Mouse (Mus musculus) liver, postnatal 0 days (tissue): ENCODE measurements around the gene Bak1. TPM values are rescaled to one million over a fixed set of nuclear protein-coding genes. Genes with fewer than 3 reads are reported as not detected.
A peak's percentile ranks its signal among the peaks of the same experiment; 100 is the strongest.

Experiments used
- ATAC-seq: fragments of 200-750 bp; cut with Nextera tagmentation; 2 replicates; pipeline ENCODE4 v1.8.0; 2017; ENCODE audit warnings: mild to moderate bottlenecking, moderate library complexity
- DNase-seq: peaks from one replicate; pipeline ENCODE4 v3.0.0-alpha.2; 2016
- H3K27ac ChIP-seq: fragments of 300-500 bp; sonication (generic); 2 replicates; pipeline ENCODE4 v1.5.1; 2014; ENCODE audit warnings: antibody characterized with exemption, moderate library complexity, mild to moderate bottlenecking, low read depth
- H3K27me3 ChIP-seq: fragments of 300-500 bp; sonication (generic); 2 replicates; pipeline ENCODE4 v1.6.1; 2014; ENCODE audit warnings: low read length, control low read depth, mixed read lengths; ENCODE audit not compliant: insufficient read depth
- H3K36me3 ChIP-seq: fragments of 300-500 bp; sonication (generic); replicated peaks from 2 replicates; pipeline ENCODE4 v1.6.1; 2014; ENCODE audit warnings: mild to moderate bottlenecking, control low read depth, low read length, moderate library complexity, mixed read lengths; ENCODE audit not compliant: insufficient read depth
- H3K4me1 ChIP-seq: fragments of 300-500 bp; sonication (generic); 2 replicates; pipeline ENCODE4 v1.6.1; 2014; ENCODE audit warnings: antibody characterized with exemption, mild to moderate bottlenecking, control low read depth; ENCODE audit not compliant: insufficient read depth
- H3K4me2 ChIP-seq: fragments of 300-500 bp; sonication (generic); 2 replicates; pipeline ENCODE4 v1.6.1; 2014; ENCODE audit warnings: low read depth, mild to moderate bottlenecking, low read length, moderate library complexity, mixed read lengths
- H3K4me3 ChIP-seq: fragments of 300-500 bp; sonication (generic); 2 replicates; pipeline ENCODE4 v1.5.1; 2014; ENCODE audit warnings: low read depth, low read length
- H3K9ac ChIP-seq: fragments of 300-500 bp; sonication (generic); replicated peaks from 2 replicates; pipeline ENCODE4 v1.6.1; 2014; ENCODE audit warnings: mild to moderate bottlenecking, moderate library complexity
- H3K9me3 ChIP-seq: fragments of 300-500 bp; sonication (generic); 2 replicates; pipeline ENCODE4 v1.6.1; 2016; ENCODE audit warnings: mild to moderate bottlenecking, control low read depth, low read length, mixed read lengths
- CTCF ChIP-seq: sonication (generic); IDR thresholded peaks from 2 replicates; pipeline ENCODE4 v1.5.1; 2016; ENCODE audit warnings: antibody characterized with exemption, low read depth
- EP300 ChIP-seq: IDR thresholded peaks from 2 replicates; pipeline ENCODE4 v1.6.1; 2016; ENCODE audit warnings: antibody characterized with exemption, low read depth, mild to moderate bottlenecking
- WGBS: fragments of 180-500 bp; shearing (Covaris S2); extraction: QIAGEN DNeasy Blood & Tissue Kit; methylation state at CpG from one replicate; pipeline ENCODE4 v1.1.7; 2014; ENCODE audit not compliant: insufficient replicate concordance; 5-methylcytosine and 5-hydroxymethylcytosine counted together
- polyA plus RNA-seq: library from polyadenylated mRNA; unstranded; fragments of >200 nt; fragmentation: Nextera tagmentation; extraction: Ambion mirVana; gene quantifications from 2 replicates; pipeline ENCODE4 v1.2.1, GENCODE M21; 2015

The Bak1 gene
- polyA plus RNA-seq, 1 experiment from 2014 or later: 2.7 TPM

DNA sequence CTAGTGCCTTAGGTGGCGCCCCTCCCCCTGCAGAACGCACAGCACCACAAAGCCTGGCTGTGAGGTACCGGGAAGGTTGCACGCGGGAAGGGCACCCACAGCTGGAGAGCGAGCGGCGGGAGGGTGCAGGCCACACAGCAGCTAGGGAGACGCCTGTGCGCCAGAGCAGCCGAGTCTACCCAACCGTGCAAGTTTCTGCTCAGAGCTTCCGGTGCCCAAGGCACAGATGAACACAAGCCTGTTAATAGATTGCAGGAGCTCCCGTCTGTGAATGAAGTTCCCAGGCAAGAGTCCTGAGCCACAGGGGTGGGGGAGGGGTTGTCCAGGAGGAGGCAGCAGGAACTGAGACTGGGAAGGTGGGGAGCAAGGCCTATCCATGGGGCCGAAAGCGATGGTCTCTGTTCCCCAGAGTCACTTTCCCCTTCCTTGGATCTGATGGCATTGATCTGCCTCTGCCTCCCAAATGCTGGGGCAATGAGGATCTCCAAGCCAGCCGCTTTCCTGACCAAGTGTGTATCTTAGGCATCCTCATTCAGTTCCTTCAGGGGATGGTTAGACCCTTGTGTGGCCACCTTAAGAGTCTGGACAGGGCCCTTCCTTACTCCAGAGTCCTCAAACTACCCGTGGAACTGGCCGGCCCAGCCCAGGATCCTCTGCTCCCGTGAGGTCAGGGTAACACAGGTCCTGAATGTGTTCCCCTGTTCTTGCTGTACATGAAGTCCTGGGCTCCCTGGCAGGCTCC, 11.7 kb upstream of the Bak1 start:
- TF ChIP-seq EP300 (no peak), CTCF (no peak)
- ATAC-seq: no peak
- Histone ChIP-seq H3K4me2 (peak overlapping the region; percentile 22; the same call in 1 of the 2 replicates), H3K27ac (peak overlapping the region; percentile 48; the same call in 1 of the 2 replicates), H3K4me3 (no peak overlapping the region), H3K36me3 (no peaks in the 10 kb centered on the region), H3K9ac (no peak overlapping the region), H3K4me1 (peaks cover 9% of the 10 kb centered on the region; the same call in 1 of the 2 replicates), H3K27me3 (no peaks in the 10 kb centered on the region), H3K9me3 (no peaks in the 10 kb centered on the region)
- 37% methylated on average over 20 of the region's 20 CpGs for WGBS
- no peak for DNase-seq

DNA sequence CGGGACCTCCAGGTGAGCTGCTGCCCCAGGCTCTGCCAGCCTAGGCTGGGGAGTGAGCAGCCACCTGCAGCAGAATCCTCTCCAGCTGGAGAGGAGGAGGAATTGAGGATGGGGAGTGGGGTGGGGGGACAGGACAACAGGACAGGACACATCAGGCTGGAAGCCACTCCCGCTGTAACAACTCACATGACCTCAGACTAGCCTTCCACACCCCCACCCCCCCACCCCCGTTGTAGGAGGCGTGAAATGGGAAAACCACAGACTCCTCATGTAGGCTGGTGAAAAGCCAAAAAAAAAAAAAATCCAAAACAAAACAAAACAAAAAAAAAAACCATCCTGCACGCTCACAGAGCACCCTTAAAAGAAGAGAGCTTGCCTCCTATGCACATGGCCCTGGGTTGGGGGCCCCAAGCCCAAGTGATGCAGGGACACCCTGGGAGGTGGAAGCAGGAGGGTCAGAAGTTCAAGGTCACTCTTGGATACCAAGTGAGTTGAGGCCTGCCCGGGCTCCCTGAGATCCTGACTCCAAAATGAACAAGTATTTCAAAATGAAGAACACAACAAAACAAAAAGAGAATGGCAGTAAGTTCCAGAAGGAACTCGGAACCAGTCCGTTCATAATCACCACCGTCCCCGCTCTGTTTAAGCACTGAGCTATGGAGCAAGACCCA, 10.8 kb upstream of the Bak1 start:
- ATAC-seq (no peak), DNase-seq (no peak)
- no peak for TF ChIP-seq EP300
- TF ChIP-seq CTCF: no peak
- Histone ChIP-seq H3K27me3 (no peaks in the 10 kb centered on the region), H3K4me1 (peaks cover 9% of the 10 kb centered on the region; the same call in 1 of the 2 replicates), H3K36me3 (no peaks in the 10 kb centered on the region), H3K9me3 (no peaks in the 10 kb centered on the region), H3K9ac (no peak overlapping the region), H3K4me3 (no peak overlapping the region), H3K4me2 (0 out of 2 replicates have a peak overlapping the region, but pooled peaks have one; percentile 22), H3K27ac (no peak overlapping the region)
- 62% methylated on average over 10 of the region's 10 CpGs for WGBS

DNA sequence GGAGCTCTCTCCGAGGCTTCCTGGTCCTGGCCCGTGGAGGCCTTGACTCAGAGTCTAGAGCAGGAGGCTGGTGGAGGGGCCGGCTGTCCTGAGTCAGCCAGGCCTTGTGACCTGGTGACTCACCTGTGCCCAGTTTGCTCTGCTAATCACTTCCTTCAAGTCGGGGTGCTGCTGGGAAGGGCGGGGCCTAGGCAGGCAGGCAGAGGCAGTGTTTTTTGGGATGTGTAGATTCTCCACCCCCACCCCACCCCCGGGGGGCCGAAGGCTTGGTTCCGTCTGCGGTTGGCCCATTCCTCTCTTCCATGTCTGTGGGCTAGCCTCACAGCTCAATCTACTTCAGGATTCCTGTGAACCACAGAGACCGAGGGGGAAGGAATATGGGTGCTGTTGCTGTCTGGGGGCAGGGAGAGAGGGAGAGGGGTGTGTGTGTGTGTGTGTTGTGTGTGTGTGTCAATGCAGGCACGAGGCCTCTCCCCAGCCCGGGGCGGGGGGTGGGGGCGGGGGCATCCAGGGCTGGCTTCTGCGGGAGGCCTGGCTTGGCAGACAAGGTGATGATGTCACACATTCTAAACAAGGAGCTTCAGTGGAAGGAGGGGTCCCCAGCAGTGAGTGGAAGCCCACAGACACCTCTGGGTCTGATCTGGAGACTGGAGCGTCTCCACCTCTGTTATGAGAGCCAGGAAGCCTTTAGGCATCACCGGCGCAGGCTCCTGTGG, 9.7 kb upstream of the Bak1 start:
- TF ChIP-seq EP300 (no peak), CTCF (no peak)
- Histone ChIP-seq H3K27me3 (no peaks in the 10 kb centered on the region), H3K4me2 (0 out of 2 replicates have a peak overlapping the region, but pooled peaks have one; percentile 6), H3K4me1 (peaks cover 9% of the 10 kb centered on the region; the same call in 1 of the 2 replicates), H3K4me3 (no peak overlapping the region), H3K9me3 (no peaks in the 10 kb centered on the region), H3K36me3 (no peaks in the 10 kb centered on the region), H3K27ac (no peak overlapping the region), H3K9ac (no peak overlapping the region; the same call in 1 of the 2 replicates)
- ATAC-seq (no peak), DNase-seq (no peak)
- 46% methylated on average over 16 of the region's 18 CpGs for whole genome bisulfite sequencing

DNA sequence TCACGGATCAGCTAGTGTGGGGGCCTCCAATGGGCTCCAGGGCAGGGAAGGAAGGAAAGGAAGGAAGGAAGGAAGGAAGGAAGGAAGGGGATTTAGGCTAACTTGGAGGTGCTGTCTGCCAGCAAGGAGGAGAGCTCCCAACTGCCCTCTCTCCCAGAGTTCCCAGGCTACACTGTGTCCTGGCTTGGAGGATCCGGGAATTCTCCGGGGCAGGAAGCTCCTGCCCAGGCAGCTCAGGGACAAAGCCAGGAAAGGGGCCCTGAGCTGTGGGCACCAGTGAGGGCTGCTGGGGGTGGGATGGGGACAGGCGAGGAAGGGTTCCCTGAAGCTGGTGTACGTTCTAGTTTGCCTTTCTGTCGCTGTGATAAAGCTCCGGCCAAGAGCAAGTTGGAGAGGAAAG, 7.7 kb upstream of the Bak1 start:
- H3K36me3 ChIP-seq: no peaks in the 10 kb centered on the region
- no peak overlapping the region for H3K9ac ChIP-seq
- DNase-seq (no peak), ATAC-seq (no peak)
- no peak overlapping the region for H3K4me2 ChIP-seq
- no peaks in the 10 kb centered on the region for H3K9me3 ChIP-seq
- H3K4me1 ChIP-seq: peaks cover 9% of the 10 kb centered on the region; the same call in 1 of the 2 replicates
- TF ChIP-seq CTCF (no peak), EP300 (no peak)
- H3K27me3 ChIP-seq: no peaks in the 10 kb centered on the region
- no peak overlapping the region for H3K4me3 ChIP-seq
- 51% methylated on average over 7 of the region's 7 CpGs for WGBS
- no peak overlapping the region for H3K27ac ChIP-seq

DNA sequence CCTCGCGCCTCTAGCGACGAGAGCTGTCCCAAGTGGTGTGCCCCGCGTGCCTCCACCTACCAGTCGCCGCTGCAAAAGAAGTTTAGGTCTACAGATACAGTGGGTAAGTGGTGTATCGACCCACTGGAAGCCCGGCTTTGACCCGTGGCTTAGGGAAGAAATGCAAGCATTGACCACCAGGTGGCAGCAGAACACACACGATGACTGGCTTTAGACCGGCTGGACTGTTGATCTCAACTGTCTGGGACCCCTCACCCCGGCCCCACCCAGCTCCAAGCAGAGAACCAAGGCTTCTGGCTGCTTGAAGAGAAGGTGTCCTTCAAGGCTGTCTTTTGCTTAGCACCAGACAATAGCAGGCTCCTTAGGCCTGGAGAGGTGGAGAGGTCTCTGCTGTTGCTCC, 4.1 kb upstream of the Bak1 start:
- TF ChIP-seq EP300 (no peak), CTCF (peak; percentile 96)
- H3K4me2 ChIP-seq: peak overlapping the region; percentile 24; the same call in 1 of the 2 replicates
- WGBS: under 1% methylated on average over 14 of the region's 14 CpGs
- no peak overlapping the region for H3K4me3 ChIP-seq
- no peaks in the 10 kb centered on the region for H3K36me3 ChIP-seq
- no peaks in the 10 kb centered on the region for H3K27me3 ChIP-seq
- H3K27ac ChIP-seq: no peak overlapping the region
- DNase-seq: peak; percentile 86
- no peak overlapping the region for H3K9ac ChIP-seq
- no peaks in the 10 kb centered on the region for H3K9me3 ChIP-seq
- ATAC-seq: peak; percentile 24; the same call in 1 of the 2 replicates
- H3K4me1 ChIP-seq: peaks cover 2% of the 10 kb centered on the region; the same call in 1 of the 2 replicates

DNA sequence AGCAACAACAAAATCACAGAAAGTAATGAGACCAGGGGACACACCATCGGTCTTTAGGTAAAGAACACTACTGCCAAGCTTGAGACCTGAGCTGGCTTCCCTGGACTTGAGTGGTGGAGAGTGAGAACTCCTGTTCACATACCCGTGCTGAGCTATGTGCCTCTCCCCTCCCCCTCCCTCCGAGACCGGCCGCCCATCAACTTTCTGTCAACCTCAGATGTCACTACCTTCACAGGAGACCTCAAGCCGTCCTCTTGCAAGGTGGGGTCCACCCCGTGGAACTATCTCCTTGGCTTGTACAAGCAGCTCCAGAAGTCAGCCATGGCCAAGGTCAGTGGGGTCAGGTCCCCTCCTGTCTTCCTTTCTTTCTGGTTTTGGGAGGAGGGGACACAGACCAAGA, 3.5 kb upstream of the Bak1 start:
- Histone ChIP-seq H3K27me3 (no peaks in the 10 kb centered on the region), H3K4me3 (no peak overlapping the region), H3K4me1 (peaks cover 5% of the 10 kb centered on the region; the same call in 1 of the 2 replicates), H3K9me3 (no peaks in the 10 kb centered on the region), H3K4me2 (peak overlapping the region; percentile 24; the same call in 1 of the 2 replicates), H3K9ac (no peak overlapping the region), H3K36me3 (no peaks in the 10 kb centered on the region), H3K27ac (no peak overlapping the region)
- no peak for ATAC-seq
- DNase-seq: no peak
- no peak for TF ChIP-seq CTCF
- TF ChIP-seq EP300: no peak
- WGBS: 52% methylated on average over 7 of the region's 7 CpGs
